Mouse (Mus musculus) C2C12 (cell line): ENCODE results near the gene Preb. TPM values are rescaled to one million over a fixed set of nuclear protein-coding genes. Genes with fewer than 3 reads are reported as not detected.

Experiments
- H3K27me3 ChIP-seq: one replicate; pipeline ENCODE4 v1.6.1; 2011; ENCODE audit not compliant: control insufficient read depth, insufficient read depth, insufficient read length
- H3K36me3 ChIP-seq: one replicate; pipeline ENCODE4 v1.6.1; 2011; ENCODE audit not compliant: control insufficient read depth, insufficient read depth
- H3K4me3 ChIP-seq: one replicate; pipeline ENCODE4 v1.5.1; 2011; ENCODE audit warnings: mild to moderate bottlenecking, control low read depth; ENCODE audit not compliant: poor library complexity, insufficient read depth, severe bottlenecking
- H3K79me2 ChIP-seq: one replicate; pipeline ENCODE4 v1.6.1; 2011; ENCODE audit not compliant: control insufficient read depth, insufficient read depth
- H3K79me3 ChIP-seq: one replicate; pipeline ENCODE4 v1.6.1; 2011; ENCODE audit warnings: low read depth, control low read depth
- H3ac ChIP-seq: one replicate; pipeline ENCODE3; 2011; ENCODE audit warnings: low read depth; ENCODE audit not compliant: control insufficient read depth, insufficient read length
- CEBPB ChIP-seq: IDR thresholded peaks from one replicate; pipeline ENCODE4 v1.6.1; 2011; ENCODE audit warnings: low read depth, mild to moderate bottlenecking, control low read depth, moderate library complexity
- CTCF ChIP-seq: IDR thresholded peaks from one replicate; pipeline ENCODE4 v1.5.1; 2011; ENCODE audit not compliant: control insufficient read depth, insufficient read depth, insufficient read length
- FOSL1 ChIP-seq: IDR thresholded peaks from one replicate; pipeline ENCODE4 v1.8.0; 2011; ENCODE audit warnings: mild to moderate bottlenecking, low read length; ENCODE audit not compliant: poor library complexity, insufficient read depth, severe bottlenecking
- MAX ChIP-seq: IDR thresholded peaks from one replicate; pipeline ENCODE4 v1.6.1; 2011; ENCODE audit warnings: mild to moderate bottlenecking, control low read depth
- MYOD1 ChIP-seq: IDR thresholded peaks from one replicate; pipeline ENCODE4 v1.6.1; 2011; ENCODE audit warnings: low read depth; ENCODE audit not compliant: control insufficient read depth, insufficient read length
- MYOG ChIP-seq: IDR thresholded peaks from one replicate; pipeline ENCODE4 v1.6.1; 2011; ENCODE audit not compliant: control insufficient read depth, insufficient read length; ENCODE audit errors: extremely low read depth
- USF1 ChIP-seq: IDR thresholded peaks from one replicate; pipeline ENCODE4 v1.6.1; 2011; ENCODE audit warnings: low read depth, mild to moderate bottlenecking, control low read depth, moderate library complexity
- polyA plus RNA-seq: library from polyadenylated mRNA; unstranded; fragments of >200 nt; fragmentation: generic; extraction: Trizol; gene quantifications from one replicate; pipeline ENCODE4 v1.2.1, GENCODE M21; 2012; ENCODE audit warnings: missing spikeins

Preb gene
- polyA plus RNA-seq, 1 experiment, result 108 TPM

DNA sequence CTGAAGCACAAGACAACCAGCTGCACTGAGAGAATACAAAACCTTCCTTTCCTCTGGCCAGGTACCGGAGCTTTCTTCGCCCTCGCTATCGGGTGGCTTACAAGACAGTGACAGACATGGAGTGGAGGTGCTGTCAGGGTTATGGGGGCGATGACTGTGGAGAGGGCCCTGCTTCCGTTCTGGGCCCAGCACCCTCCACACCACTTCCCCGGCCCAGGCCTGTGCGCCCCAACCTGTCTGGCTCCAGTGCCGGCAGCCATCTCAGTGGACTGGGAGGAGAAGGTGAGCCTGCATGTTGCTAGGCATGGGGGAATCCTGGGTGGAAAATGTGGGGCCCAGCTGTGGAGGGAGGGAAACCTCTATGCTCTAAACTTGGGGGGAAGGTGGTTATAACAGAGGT is 44.7 kb downstream of the Preb start:
- no peak overlapping the region for H3ac ChIP-seq
- no peaks in the 10 kb centered on the region for H3K36me3 ChIP-seq
- H3K27me3 ChIP-seq, result no peaks in the 10 kb centered on the region
- no peak overlapping the region for H3K4me3 ChIP-seq
- no peaks in the 10 kb centered on the region for H3K79me3 ChIP-seq
- no peak for TF ChIP-seq CEBPB
- TF ChIP-seq MAX, result no peak
- TF ChIP-seq USF1, result no peak
- H3K79me2 ChIP-seq, result peaks cover 16% of the 10 kb centered on the region

DNA sequence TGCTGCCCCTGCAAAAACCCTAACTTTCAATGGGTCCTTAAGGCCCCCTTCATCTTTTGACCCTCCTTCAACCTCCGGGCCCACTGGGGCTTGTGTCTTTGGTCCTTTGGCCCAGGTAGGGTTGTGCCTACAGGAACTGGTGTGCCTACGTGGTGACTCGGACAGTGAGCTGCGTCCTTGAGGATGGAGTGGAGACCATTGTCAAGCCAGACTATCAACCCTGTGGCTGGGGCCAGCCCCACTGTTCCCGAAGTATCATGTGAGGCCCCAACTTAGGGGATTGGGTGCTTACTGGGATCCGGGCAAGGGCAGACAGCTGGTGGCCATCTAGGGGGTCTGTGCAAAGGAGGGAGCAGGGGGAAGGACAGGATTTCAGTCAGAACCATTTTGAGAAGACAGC is 45.3 kb downstream of the Preb start:
- Histone ChIP-seq H3K79me2 (peaks cover 16% of the 10 kb centered on the region), H3K27me3 (no peaks in the 10 kb centered on the region), H3K4me3 (no peak overlapping the region), H3K79me3 (no peaks in the 10 kb centered on the region), H3ac (no peak overlapping the region), H3K36me3 (no peaks in the 10 kb centered on the region)
- no peak for TF ChIP-seq MYOD1
- no peak for TF ChIP-seq FOSL1
- TF ChIP-seq MAX, result no peak
- TF ChIP-seq CTCF, result no peak
- no peak for TF ChIP-seq MYOG
- TF ChIP-seq USF1, result no peak
- no peak for TF ChIP-seq CEBPB

DNA sequence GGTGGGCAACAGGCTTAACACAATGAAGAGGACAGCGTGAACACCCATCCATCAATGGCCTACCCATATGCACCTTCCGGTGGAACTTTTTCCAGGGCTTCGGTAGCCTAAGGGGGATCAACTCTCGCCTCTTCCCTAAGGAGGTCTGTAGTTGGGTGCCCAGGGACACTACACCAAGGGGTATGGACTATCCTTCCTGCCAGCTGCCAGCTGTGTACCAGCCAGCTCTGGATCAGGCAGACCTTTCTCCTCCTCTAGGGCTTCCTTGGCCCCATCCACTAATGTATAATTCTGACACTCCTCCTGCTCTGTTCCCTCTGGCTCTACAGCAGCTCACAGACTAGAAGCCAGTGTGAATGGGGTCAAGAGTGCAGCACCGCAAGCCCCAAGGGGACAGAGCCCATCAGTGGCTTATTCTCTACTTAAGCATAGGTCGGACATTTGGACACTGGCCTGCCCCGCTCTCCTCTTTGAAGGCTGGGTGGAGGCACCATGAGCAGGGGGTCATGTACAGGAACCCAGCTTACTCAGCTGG is 46.0 kb downstream of the Preb start:
- H3K4me3 ChIP-seq, result peak overlapping the region; percentile 23
- TF ChIP-seq CTCF (no peak), CEBPB (no peak), MYOG (no peak), MAX (no peak), MYOD1 (no peak), FOSL1 (no peak)

DNA sequence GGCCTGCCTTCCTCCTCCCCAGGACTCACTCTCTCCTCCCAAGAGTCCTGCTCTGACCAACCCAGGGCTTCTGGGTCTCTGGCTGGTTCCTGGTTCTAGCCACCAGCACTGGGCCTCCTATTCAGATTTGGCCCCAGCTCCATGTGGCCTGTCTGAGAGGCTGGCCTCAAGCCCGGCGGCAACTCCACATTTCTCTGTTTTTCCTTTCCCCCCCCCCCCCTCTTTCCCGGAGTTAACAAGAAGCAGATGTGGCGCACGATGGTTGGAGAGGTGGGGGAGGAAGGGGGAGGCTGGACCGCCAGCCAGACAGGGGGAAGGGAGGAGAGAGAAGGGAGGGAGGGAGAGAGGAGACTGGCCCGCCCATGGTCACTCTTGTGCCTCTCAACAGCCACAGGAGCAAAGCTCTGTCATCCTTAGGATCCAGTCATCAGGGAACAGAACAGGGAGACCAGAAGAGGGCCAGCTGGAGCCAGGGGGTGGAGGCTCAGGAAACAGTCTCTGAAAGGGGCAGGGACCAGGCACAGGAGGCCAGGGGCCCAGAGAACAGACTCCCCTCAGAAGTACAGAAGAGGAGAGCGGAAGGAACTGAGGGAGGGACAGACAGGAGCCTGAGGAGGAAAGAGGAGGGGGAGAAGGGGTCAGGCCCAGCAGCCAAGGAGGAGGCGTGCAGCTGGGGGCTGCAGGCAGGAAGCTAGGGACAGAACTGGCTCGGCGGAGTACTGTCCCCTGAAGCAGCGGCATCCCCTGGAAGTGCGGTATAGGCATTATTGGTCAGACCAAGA is 46.9 kb downstream of the Preb start, which contains the start of gene Emilin1:
TSS of gene Emilin1 (plus strand) at position 343 of the 782 bp plus-strand sequence.
- TF ChIP-seq MYOD1 (no peak), CTCF (no peak), FOSL1 (no peak), MAX (no peak), MYOG (no peak), CEBPB (no peak), USF1 (no peak)
- H3K79me3 ChIP-seq, result no peaks in the 10 kb centered on the region
- H3K4me3 ChIP-seq, result peak within 1 kb of the TSS; percentile 23
- peaks cover 16% of the 10 kb centered on the region for H3K79me2 ChIP-seq
- no peak within 1 kb of the TSS for H3ac ChIP-seq
- no peaks in the 10 kb centered on the region for H3K36me3 ChIP-seq
- H3K27me3 ChIP-seq, result no peaks in the 10 kb centered on the region

More for the DNA sequence above, 46.0 kb downstream of the Preb start:
- Histone ChIP-seq H3K79me2 (peaks cover 16% of the 10 kb centered on the region), H3K27me3 (no peaks in the 10 kb centered on the region), H3ac (no peak overlapping the region), H3K79me3 (no peaks in the 10 kb centered on the region), H3K36me3 (no peaks in the 10 kb centered on the region)

DNA sequence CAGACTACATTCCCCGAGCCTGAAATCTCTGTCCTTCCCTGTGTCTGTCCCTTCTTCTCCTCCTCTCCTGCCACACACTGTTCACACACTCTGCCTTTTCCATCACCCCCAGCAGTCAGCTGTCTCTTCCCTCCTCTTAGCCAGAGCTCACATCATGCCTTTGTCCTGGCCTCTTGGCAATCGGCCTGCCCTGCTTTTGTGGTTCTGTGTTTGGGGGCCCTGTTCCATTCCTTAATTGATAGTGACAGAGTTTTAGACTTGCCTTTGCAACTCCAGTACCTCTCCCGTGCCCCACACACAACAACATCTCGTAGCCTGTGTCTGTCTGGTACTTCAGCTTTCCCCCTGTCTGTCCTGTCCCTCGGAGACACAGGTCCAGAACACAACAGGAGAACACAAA is 48.0 kb downstream of the Preb start:
- H3K79me3 ChIP-seq, result peaks cover 2% of the 10 kb centered on the region
- H3K27me3 ChIP-seq, result no peaks in the 10 kb centered on the region
- no peak overlapping the region for H3K4me3 ChIP-seq
- peaks cover 19% of the 10 kb centered on the region for H3K79me2 ChIP-seq
- no peak for TF ChIP-seq FOSL1
- TF ChIP-seq CEBPB, result no peak
- TF ChIP-seq MAX, result no peak
- TF ChIP-seq MYOG, result no peak
- TF ChIP-seq MYOD1, result no peak
- TF ChIP-seq CTCF, result no peak
- H3ac ChIP-seq, result no peak overlapping the region
- H3K36me3 ChIP-seq, result no peaks in the 10 kb centered on the region
